Mouse (Mus musculus): ENCODE measurements around the gene Ly6g6d.

DNA sequence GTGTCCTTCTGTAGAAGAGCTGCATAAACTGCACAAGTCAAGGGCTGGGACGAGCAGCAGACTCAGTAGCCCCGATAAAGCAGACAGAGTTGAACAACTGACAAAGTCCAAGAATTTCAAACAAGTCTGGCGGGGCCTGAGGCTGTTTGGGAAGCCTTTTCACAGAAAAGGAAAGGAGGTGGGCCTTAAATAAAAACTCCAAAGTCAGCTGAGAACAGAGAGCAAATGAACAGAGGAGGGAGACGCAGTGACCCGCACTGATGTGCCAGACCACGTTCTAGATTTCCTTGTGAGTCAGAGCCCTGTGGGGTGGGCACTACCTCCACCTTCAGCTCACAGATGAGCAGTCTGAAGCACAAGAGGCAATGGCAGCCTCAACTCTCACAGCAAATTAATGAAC, 43.0 kb downstream of the Ly6g6d start:
- TF ChIP-seq POLR2A (IDR thresholded peaks at IDR 0.05; ENCODE audit: low read depth, low read length) (no peak), CTCF (IDR thresholded peaks at IDR 0.05; ENCODE audit: extremely low read depth, insufficient read length, insufficient replicate concordance, low read depth, low read length) (no peak)

All from small intestine, adult 2 months (tissue).